Mouse (Mus musculus) stomach, embryonic 15.5 days (tissue): ENCODE measurements around the gene Gm49321. TPM values are rescaled to one million over a fixed set of nuclear protein-coding genes. Genes with fewer than 3 reads are reported as not detected.

Experiments used
- ATAC-seq: fragments of 200-750 bp; cut with Nextera tagmentation; 2 replicates; pipeline ENCODE4 v1.8.0; 2017; ENCODE audit warnings: low read depth, moderate number of reproducible peaks, moderate TSS enrichment; ENCODE audit not compliant: insufficient read depth, low FRiP score
- H3K27ac ChIP-seq: fragments of 300-500 bp; sonication (generic); 2 replicates; pipeline ENCODE4 v1.5.1; 2015; ENCODE audit warnings: mild to moderate bottlenecking, inconsistent platforms
- H3K27me3 ChIP-seq: fragments of 300-500 bp; sonication (generic); replicated peaks from 2 replicates; pipeline ENCODE4 v1.6.1; 2015; ENCODE audit warnings: inconsistent platforms
- H3K36me3 ChIP-seq: fragments of 300-500 bp; sonication (generic); 2 replicates; pipeline ENCODE4 v1.6.1; 2015; ENCODE audit warnings: inconsistent platforms
- H3K4me1 ChIP-seq: fragments of 300-500 bp; sonication (generic); 2 replicates; pipeline ENCODE4 v1.6.1; 2015; ENCODE audit warnings: inconsistent platforms
- H3K4me2 ChIP-seq: fragments of 300-500 bp; sonication (generic); 2 replicates; pipeline ENCODE4 v1.6.1; 2015; ENCODE audit warnings: mild to moderate bottlenecking, inconsistent platforms
- H3K4me3 ChIP-seq: fragments of 300-500 bp; sonication (generic); replicated peaks from 2 replicates; pipeline ENCODE4 v1.5.1; 2015; ENCODE audit warnings: inconsistent platforms
- H3K9ac ChIP-seq: fragments of 300-500 bp; sonication (generic); 2 replicates; pipeline ENCODE4 v1.6.1; 2015; ENCODE audit warnings: inconsistent platforms
- H3K9me3 ChIP-seq: fragments of 300-500 bp; sonication (generic); 2 replicates; pipeline ENCODE4 v1.6.1; 2016; ENCODE audit warnings: inconsistent platforms
- whole genome bisulfite sequencing: fragments of 180-500 bp; shearing (Covaris S2); methylation state at CpG from one replicate; pipeline ENCODE4 v1.1.7; 2015; 5-methylcytosine and 5-hydroxymethylcytosine counted together
- polyA plus RNA-seq: library from polyadenylated mRNA; unstranded; fragments of >200 nt; fragmentation: Nextera tagmentation; extraction: Ambion mirVana; gene quantifications from 2 replicates; pipeline ENCODE4 v1.2.1, GENCODE M21; 2015

The Gm49321 gene
- polyA plus RNA-seq, 1 experiment from 2014 or later = 11.0 TPM

GRCm38 (mm10) chr12:73907079-73907672 lies 30.3 kb upstream of the Gm49321 start:
- no peaks in the 10 kb centered on the region for H3K4me1 ChIP-seq
- peak overlapping the region; percentile 98 for H3K27ac ChIP-seq
- no peak for ATAC-seq
- no peaks in the 10 kb centered on the region for H3K9me3 ChIP-seq
- peak overlapping the region; percentile 54; the same call in 1 of the 2 replicates for H3K9ac ChIP-seq
- no peaks in the 10 kb centered on the region for H3K36me3 ChIP-seq
- no peaks in the 10 kb centered on the region for H3K27me3 ChIP-seq
- H3K4me2 ChIP-seq = peak overlapping the region; percentile 69
- WGBS = 2% methylated on average over 18 of the region's 18 CpGs
- H3K4me3 ChIP-seq = peak overlapping the region; percentile 73

GRCm38 (mm10) chr12:73907673-73908150 lies 29.7 kb upstream of the Gm49321 start:
- H3K36me3 ChIP-seq = no peaks in the 10 kb centered on the region
- peak; percentile 99 for ATAC-seq
- peak overlapping the region; percentile 73 for H3K4me3 ChIP-seq
- H3K9ac ChIP-seq = peak overlapping the region; percentile 90
- WGBS = under 1% methylated on average over 46 of the region's 51 CpGs
- no peaks in the 10 kb centered on the region for H3K4me1 ChIP-seq
- H3K9me3 ChIP-seq = no peaks in the 10 kb centered on the region
- no peaks in the 10 kb centered on the region for H3K27me3 ChIP-seq
- peak overlapping the region; percentile 98 for H3K27ac ChIP-seq
- peak overlapping the region; percentile 69 for H3K4me2 ChIP-seq

DNA sequence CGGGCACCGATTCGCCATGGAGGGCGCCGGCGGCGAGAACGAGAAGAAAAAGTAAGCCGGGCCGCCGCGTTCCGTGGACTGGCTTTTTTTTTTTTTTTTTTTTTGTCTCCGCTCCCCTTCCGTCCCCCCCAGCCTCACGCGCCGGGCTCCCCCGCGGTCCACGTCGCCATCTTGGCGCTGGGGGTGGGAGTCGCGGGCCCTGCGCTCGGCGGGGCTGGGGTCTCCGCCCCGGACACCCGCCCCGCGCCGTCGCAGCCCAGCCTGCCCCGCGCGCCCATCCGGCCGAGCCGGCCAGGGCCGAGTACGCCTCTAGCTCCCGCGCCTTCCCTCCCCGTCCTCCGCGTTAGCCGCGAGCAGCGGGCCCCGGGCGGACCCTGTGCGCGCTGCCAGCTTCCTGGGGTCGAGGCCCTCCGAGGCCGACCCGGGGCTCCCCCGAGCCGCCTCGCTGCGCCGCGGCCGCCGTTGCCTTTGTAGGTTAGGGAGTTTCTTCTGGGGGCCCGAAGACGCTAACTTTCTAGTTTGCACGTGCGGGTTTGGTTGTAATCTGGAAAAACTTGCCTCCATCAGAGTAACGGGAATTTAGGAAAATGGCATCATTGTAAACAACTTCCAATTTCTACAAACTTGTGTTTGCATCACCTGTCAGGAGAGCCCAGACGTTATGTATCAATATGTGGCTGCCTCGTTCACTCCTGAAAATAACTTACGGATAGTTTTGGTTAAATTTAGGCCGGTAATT lies 29.0 kb upstream of the Gm49321 start:
- H3K27me3 ChIP-seq = no peaks in the 10 kb centered on the region
- WGBS = under 1% methylated on average over 58 of the region's 76 CpGs

GRCm38 (mm10) chr12:73909013-73909575 lies 28.4 kb upstream of the Gm49321 start:
- Histone ChIP-seq H3K4me1 (no peaks in the 10 kb centered on the region), H3K27me3 (no peaks in the 10 kb centered on the region), H3K4me3 (peak overlapping the region; percentile 73), H3K9me3 (no peaks in the 10 kb centered on the region), H3K36me3 (no peaks in the 10 kb centered on the region), H3K9ac (peak overlapping the region; percentile 90; the same call in 1 of the 2 replicates), H3K27ac (peak overlapping the region; percentile 98; the same call in 1 of the 2 replicates), H3K4me2 (peak overlapping the region; percentile 69)
- under 1% methylated on average over 6 of the region's 6 CpGs for WGBS
- no peak for ATAC-seq

More for the DNA sequence above, 29.0 kb upstream of the Gm49321 start:
- H3K9me3 ChIP-seq = no peaks in the 10 kb centered on the region
- H3K27ac ChIP-seq = peak overlapping the region; percentile 98
- H3K36me3 ChIP-seq = no peaks in the 10 kb centered on the region
- no peaks in the 10 kb centered on the region for H3K4me1 ChIP-seq
- H3K4me3 ChIP-seq = peak overlapping the region; percentile 73
- peak; percentile 43; the same call in 1 of the 2 replicates for ATAC-seq
- peak overlapping the region; percentile 69 for H3K4me2 ChIP-seq
- peak overlapping the region; percentile 90 for H3K9ac ChIP-seq

DNA sequence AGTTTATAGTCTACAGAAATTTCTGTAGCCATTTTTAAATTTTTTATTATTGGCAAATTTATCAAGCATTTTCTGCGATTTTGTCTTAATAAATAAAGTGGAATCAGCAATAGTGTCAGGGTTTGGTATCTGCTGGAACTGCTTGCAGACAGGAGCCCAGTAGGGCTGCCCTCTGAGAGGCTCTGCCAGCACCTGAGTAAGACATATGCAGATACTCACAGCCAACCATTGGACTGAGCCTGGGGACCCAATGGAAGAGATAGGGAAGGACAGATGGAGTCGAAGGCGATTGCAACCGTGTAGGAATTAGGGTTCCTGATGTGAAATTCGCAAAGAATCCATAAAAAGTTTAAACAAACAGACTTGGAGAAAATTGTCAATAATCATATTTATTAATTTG lies 19.0 kb upstream of the Gm49321 start:
- Histone ChIP-seq H3K4me3 (no peak overlapping the region), H3K27ac (no peak overlapping the region), H3K4me2 (no peak overlapping the region), H3K4me1 (no peaks in the 10 kb centered on the region), H3K27me3 (no peaks in the 10 kb centered on the region), H3K9me3 (no peaks in the 10 kb centered on the region), H3K9ac (no peak overlapping the region), H3K36me3 (no peaks in the 10 kb centered on the region)
- 92% methylated on average over 5 of the region's 5 CpGs for WGBS
- ATAC-seq = no peak

GRCm38 (mm10) chr12:73930266-73930665 lies 7.2 kb upstream of the Gm49321 start:
- Histone ChIP-seq H3K27me3 (no peaks in the 10 kb centered on the region), H3K9ac (no peak overlapping the region), H3K36me3 (peaks cover 25% of the 10 kb centered on the region; the same call in 1 of the 2 replicates), H3K4me1 (no peaks in the 10 kb centered on the region), H3K9me3 (no peaks in the 10 kb centered on the region), H3K4me3 (no peak overlapping the region), H3K4me2 (no peak overlapping the region), H3K27ac (no peak overlapping the region)
- ATAC-seq = no peak
- 81% methylated on average over 3 of the region's 3 CpGs for WGBS

- no peaks in the 10 kb centered on the region for H3K4me1 ChIP-seq
- WGBS = 58% methylated on average over 5 of the region's 5 CpGs
- H3K27me3 ChIP-seq = no peaks in the 10 kb centered on the region
- H3K36me3 ChIP-seq = peaks cover 25% of the 10 kb centered on the region; the same call in 1 of the 2 replicates
- no peak overlapping the region for H3K4me3 ChIP-seq
- H3K9me3 ChIP-seq = no peaks in the 10 kb centered on the region
- no peak overlapping the region for H3K27ac ChIP-seq
- no peak overlapping the region for H3K4me2 ChIP-seq
- no peak for ATAC-seq
- H3K9ac ChIP-seq = no peak overlapping the region
Observed at GRCm38 (mm10) chr12:73931274-73931673, 6.2 kb upstream of the Gm49321 start.

DNA sequence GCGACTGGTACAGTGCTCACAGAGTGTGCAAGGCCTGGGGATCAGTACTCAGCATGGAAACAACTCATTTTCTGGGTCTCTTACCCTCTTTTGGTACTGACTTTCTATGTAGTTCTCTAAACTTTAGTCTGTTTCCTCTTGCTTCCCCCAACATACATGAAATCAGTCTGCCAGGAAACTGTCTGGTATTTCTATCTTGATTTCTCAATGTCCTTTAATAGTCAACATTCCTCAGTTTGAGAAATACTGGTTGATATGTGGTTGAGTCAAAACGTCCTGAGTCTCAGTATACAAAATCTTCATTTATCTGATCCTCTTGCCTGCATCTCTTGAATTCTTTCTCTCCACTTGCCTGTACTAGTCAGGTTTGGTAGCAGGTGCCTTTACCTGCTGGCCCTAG lies 2.9 kb upstream of the Gm49321 start:
- Histone ChIP-seq H3K4me1 (no peaks in the 10 kb centered on the region), H3K9me3 (no peaks in the 10 kb centered on the region), H3K4me2 (no peak overlapping the region), H3K27me3 (no peaks in the 10 kb centered on the region), H3K36me3 (peaks cover 22% of the 10 kb centered on the region), H3K4me3 (no peak overlapping the region), H3K27ac (no peak overlapping the region), H3K9ac (no peak overlapping the region)
- 75% methylated on average over 2 of the region's 2 CpGs for WGBS
- ATAC-seq = no peak

DNA sequence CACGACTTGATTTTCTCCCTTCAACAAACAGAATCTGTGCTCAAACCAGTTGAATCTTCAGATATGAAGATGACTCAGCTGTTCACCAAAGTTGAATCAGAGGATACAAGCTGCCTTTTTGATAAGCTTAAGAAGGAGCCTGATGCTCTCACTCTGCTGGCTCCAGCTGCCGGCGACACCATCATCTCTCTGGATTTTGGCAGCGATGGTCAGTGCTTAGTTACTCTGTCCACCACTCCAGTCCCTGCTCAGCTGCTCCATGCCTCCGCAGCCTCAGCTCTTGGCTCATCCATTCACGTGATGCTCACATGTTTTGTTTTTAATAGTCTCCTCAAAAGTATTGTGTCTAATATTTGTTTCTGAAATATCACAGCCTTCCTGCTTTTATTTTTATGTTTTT lies 2.1 kb downstream of the Gm49321 start:
- H3K4me3 ChIP-seq = no peak overlapping the region
- no peak for ATAC-seq
- peaks cover 20% of the 10 kb centered on the region for H3K36me3 ChIP-seq
- H3K4me2 ChIP-seq = no peak overlapping the region
- H3K27me3 ChIP-seq = no peaks in the 10 kb centered on the region
- no peak overlapping the region for H3K9ac ChIP-seq
- no peaks in the 10 kb centered on the region for H3K9me3 ChIP-seq
- H3K27ac ChIP-seq = no peak overlapping the region
- no peaks in the 10 kb centered on the region for H3K4me1 ChIP-seq
- WGBS = 84% methylated on average over 6 of the region's 6 CpGs

GRCm38 (mm10) chr12:73948415-73948814 lies 11.0 kb downstream of the Gm49321 start:
- no peaks in the 10 kb centered on the region for H3K9me3 ChIP-seq

DNA sequence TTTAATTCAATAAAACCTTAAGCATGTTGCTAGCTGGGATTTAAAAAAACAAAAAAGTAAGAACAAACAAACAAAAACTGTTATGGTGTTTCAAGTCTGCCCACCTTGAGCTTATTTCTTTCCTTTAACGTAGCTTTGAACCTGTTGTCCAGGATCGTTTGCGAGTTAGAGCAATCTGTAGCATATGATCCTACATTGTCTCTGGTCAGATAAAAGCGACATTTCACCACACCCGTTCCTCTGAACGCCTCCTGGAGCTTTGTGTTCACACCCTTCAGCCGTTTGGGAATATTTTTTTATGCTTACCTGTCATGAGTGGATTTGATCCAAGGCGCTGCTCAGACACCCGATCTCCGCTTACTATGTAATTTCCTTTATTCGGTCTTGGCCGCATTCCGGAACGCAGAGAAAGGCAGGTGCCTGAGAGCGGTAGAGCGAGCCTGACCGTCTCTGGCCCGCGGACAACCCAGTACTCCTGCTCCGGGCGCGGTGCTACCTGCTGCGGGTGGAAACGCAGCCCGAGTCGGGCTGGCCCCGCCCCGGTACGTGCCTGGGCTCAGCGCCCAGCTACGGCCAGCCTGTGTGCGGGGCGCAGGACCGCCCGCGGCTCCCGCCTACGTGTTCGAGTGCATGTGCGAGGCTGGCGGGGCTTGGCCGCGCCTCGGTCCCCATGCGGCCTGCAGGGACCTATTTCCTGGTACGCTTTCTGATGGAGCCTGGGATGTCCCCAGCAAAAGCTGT lies 12.0 kb downstream of the Gm49321 start:
- no peaks in the 10 kb centered on the region for H3K27me3 ChIP-seq
- H3K4me2 ChIP-seq = peak overlapping the region; percentile 78
- WGBS = 11% methylated on average over 46 of the region's 46 CpGs
- H3K9ac ChIP-seq = peak overlapping the region; percentile 25; the same call in 1 of the 2 replicates
- H3K36me3 ChIP-seq = peaks cover 6% of the 10 kb centered on the region; the same call in 1 of the 2 replicates
- no peak overlapping the region for H3K27ac ChIP-seq
- no peaks in the 10 kb centered on the region for H3K9me3 ChIP-seq
- H3K4me3 ChIP-seq = peak overlapping the region; percentile 41
- ATAC-seq = peak; percentile 86
- H3K4me1 ChIP-seq = no peaks in the 10 kb centered on the region

More at GRCm38 (mm10) chr12:73948415-73948814, 11.0 kb downstream of the Gm49321 start:
- H3K27ac ChIP-seq = no peak overlapping the region
- H3K36me3 ChIP-seq = peaks cover 11% of the 10 kb centered on the region
- H3K4me3 ChIP-seq = no peak overlapping the region
- H3K27me3 ChIP-seq = no peaks in the 10 kb centered on the region
- WGBS = 90% methylated on average over 4 of the region's 4 CpGs
- no peak for ATAC-seq
- no peak overlapping the region for H3K9ac ChIP-seq
- H3K4me1 ChIP-seq = no peaks in the 10 kb centered on the region
- no peak overlapping the region for H3K4me2 ChIP-seq
